Mouse (Mus musculus): Measurements from ENCODE around the gene Stum. TPM values are rescaled to one million over a fixed set of nuclear protein-coding genes. Genes with fewer than 3 reads are reported as not detected.
A peak's percentile ranks its signal among the peaks of the same experiment; 100 is the strongest.

Gene Stum
- polyA plus RNA-seq, 1 experiment from 2014 or later: 0.06 TPM

GRCm38 (mm10) chr1:180404706-180405105 is 78.6 kb downstream of the Stum start:
- H3K9me3 ChIP-seq (replicated peaks): no peaks in the 10 kb centered on the region
- H3K27ac ChIP-seq (replicated peaks): peak overlapping the region; percentile 69
- H3K9ac ChIP-seq: no peak overlapping the region
- H3K36me3 ChIP-seq (replicated peaks): no peaks in the 10 kb centered on the region
- H3K4me2 ChIP-seq: peak overlapping the region; percentile 39; the same call in 1 of the 2 replicates
- H3K27me3 ChIP-seq: peaks cover 7% of the 10 kb centered on the region; the same call in 1 of the 2 replicates
- WGBS (ENCODE audit: insufficient replicate concordance): 54% methylated on average over 3 of the region's 3 CpGs
- ATAC-seq (ENCODE audit: insufficient read depth): no peak
- no peak overlapping the region for H3K4me3 ChIP-seq (replicated peaks)
- H3K4me1 ChIP-seq (replicated peaks): peaks cover 46% of the 10 kb centered on the region

- peaks cover 41% of the 10 kb centered on the region for H3K4me1 ChIP-seq (replicated peaks)
- no peak overlapping the region for H3K9ac ChIP-seq
- no peaks in the 10 kb centered on the region for H3K9me3 ChIP-seq (replicated peaks)
- peak overlapping the region; percentile 69 for H3K27ac ChIP-seq (replicated peaks)
- peak; percentile 54 for ATAC-seq (ENCODE audit: insufficient read depth)
- H3K36me3 ChIP-seq (replicated peaks): no peaks in the 10 kb centered on the region
- peaks cover 7% of the 10 kb centered on the region; the same call in 1 of the 2 replicates for H3K27me3 ChIP-seq
- H3K4me2 ChIP-seq: peak overlapping the region; percentile 39
- WGBS (ENCODE audit: insufficient replicate concordance): 18% methylated on average over 32 of the region's 32 CpGs
- no peak overlapping the region for H3K4me3 ChIP-seq (replicated peaks)
Measured at GRCm38 (mm10) chr1:180403694-180404606, 79.4 kb downstream of the Stum start.

GRCm38 (mm10) chr1:180403357-180403693 is 80.0 kb downstream of the Stum start:
- no peaks in the 10 kb centered on the region for H3K36me3 ChIP-seq (replicated peaks)
- no peaks in the 10 kb centered on the region for H3K9me3 ChIP-seq (replicated peaks)
- H3K27me3 ChIP-seq: peaks cover 7% of the 10 kb centered on the region; the same call in 1 of the 2 replicates
- no peak overlapping the region for H3K4me3 ChIP-seq (replicated peaks)
- peak overlapping the region; percentile 39 for H3K4me2 ChIP-seq
- no peak overlapping the region for H3K9ac ChIP-seq
- peaks cover 37% of the 10 kb centered on the region for H3K4me1 ChIP-seq (replicated peaks)
- peak overlapping the region; percentile 69 for H3K27ac ChIP-seq (replicated peaks)
- ATAC-seq (ENCODE audit: insufficient read depth): no peak
- 47% methylated on average over 8 of the region's 8 CpGs for WGBS (ENCODE audit: insufficient replicate concordance)

GRCm38 (mm10) chr1:180402481-180403081 is 80.7 kb downstream of the Stum start:
- H3K36me3 ChIP-seq (replicated peaks): no peaks in the 10 kb centered on the region
- H3K4me2 ChIP-seq: no peak overlapping the region
- no peaks in the 10 kb centered on the region for H3K9me3 ChIP-seq (replicated peaks)
- H3K27ac ChIP-seq (replicated peaks): peak overlapping the region; percentile 69; the same call in 1 of the 2 replicates
- no peak overlapping the region for H3K9ac ChIP-seq
- no peak for ATAC-seq (ENCODE audit: insufficient read depth)
- 65% methylated on average over 11 of the region's 11 CpGs for WGBS (ENCODE audit: insufficient replicate concordance)
- H3K4me1 ChIP-seq (replicated peaks): peaks cover 37% of the 10 kb centered on the region
- peaks cover 7% of the 10 kb centered on the region; the same call in 1 of the 2 replicates for H3K27me3 ChIP-seq
- H3K4me3 ChIP-seq (replicated peaks): no peak overlapping the region

- no peak for ATAC-seq (ENCODE audit: insufficient read depth)
- no peaks in the 10 kb centered on the region for H3K9me3 ChIP-seq (replicated peaks)
- no peak overlapping the region for H3K9ac ChIP-seq
- no peaks in the 10 kb centered on the region for H3K36me3 ChIP-seq (replicated peaks)
- no peak overlapping the region for H3K4me2 ChIP-seq
- H3K27ac ChIP-seq (replicated peaks): 0 out of 2 replicates have a peak overlapping the region, but pooled peaks have one; percentile 11
- H3K27me3 ChIP-seq: peaks cover 7% of the 10 kb centered on the region; the same call in 1 of the 2 replicates
- 57% methylated on average over 6 of the region's 6 CpGs for WGBS (ENCODE audit: insufficient replicate concordance)
- H3K4me1 ChIP-seq (replicated peaks): peaks cover 29% of the 10 kb centered on the region
- no peak overlapping the region for H3K4me3 ChIP-seq (replicated peaks)
Measured at GRCm38 (mm10) chr1:180401725-180402124, 81.6 kb downstream of the Stum start.

- H3K4me1 ChIP-seq (replicated peaks): peaks cover 33% of the 10 kb centered on the region
- H3K9ac ChIP-seq: no peak overlapping the region
- no peak overlapping the region for H3K4me2 ChIP-seq
- no peak overlapping the region for H3K4me3 ChIP-seq (replicated peaks)
- H3K9me3 ChIP-seq (replicated peaks): no peaks in the 10 kb centered on the region
- H3K36me3 ChIP-seq (replicated peaks): no peaks in the 10 kb centered on the region
- no peak overlapping the region for H3K27ac ChIP-seq (replicated peaks)
- ATAC-seq (ENCODE audit: insufficient read depth): no peak
- peaks cover 7% of the 10 kb centered on the region; the same call in 1 of the 2 replicates for H3K27me3 ChIP-seq
- WGBS (ENCODE audit: insufficient replicate concordance): 41% methylated on average over 4 of the region's 4 CpGs
Measured at GRCm38 (mm10) chr1:180400691-180401455, 82.4 kb downstream of the Stum start.

- no peak for ATAC-seq (ENCODE audit: insufficient read depth)
- Histone ChIP-seq H3K27ac (replicated peaks) (no peak overlapping the region), H3K36me3 (replicated peaks) (no peaks in the 10 kb centered on the region), H3K4me3 (replicated peaks) (no peak overlapping the region), H3K4me1 (replicated peaks) (peaks cover 19% of the 10 kb centered on the region), H3K27me3 (no peaks in the 10 kb centered on the region), H3K9me3 (replicated peaks) (no peaks in the 10 kb centered on the region), H3K9ac (no peak overlapping the region), H3K4me2 (no peak overlapping the region)
- 48% methylated on average over 3 of the region's 3 CpGs for WGBS (ENCODE audit: insufficient replicate concordance)
Measured at GRCm38 (mm10) chr1:180398446-180398845, 84.9 kb downstream of the Stum start.

- Histone ChIP-seq H3K27ac (replicated peaks) (no peak overlapping the region), H3K4me2 (no peak overlapping the region), H3K36me3 (replicated peaks) (no peaks in the 10 kb centered on the region), H3K9ac (no peak overlapping the region), H3K4me3 (replicated peaks) (no peak overlapping the region), H3K27me3 (no peaks in the 10 kb centered on the region), H3K9me3 (replicated peaks) (no peaks in the 10 kb centered on the region), H3K4me1 (replicated peaks) (peaks cover 14% of the 10 kb centered on the region; the same call in 1 of the 2 replicates)
- 64% methylated on average over 5 of the region's 5 CpGs for WGBS (ENCODE audit: insufficient replicate concordance)
- ATAC-seq (ENCODE audit: insufficient read depth): no peak
Measured at GRCm38 (mm10) chr1:180397734-180398133, 85.6 kb downstream of the Stum start.

- WGBS (ENCODE audit: insufficient replicate concordance): 76% methylated on average over 12 of the region's 12 CpGs
- no peaks in the 10 kb centered on the region for H3K9me3 ChIP-seq (replicated peaks)
- H3K27me3 ChIP-seq: no peaks in the 10 kb centered on the region
- H3K4me2 ChIP-seq: no peak overlapping the region
- no peak overlapping the region for H3K4me3 ChIP-seq (replicated peaks)
- no peak overlapping the region for H3K27ac ChIP-seq (replicated peaks)
- ATAC-seq (ENCODE audit: insufficient read depth): no peak
- H3K4me1 ChIP-seq (replicated peaks): peaks cover 26% of the 10 kb centered on the region
- H3K36me3 ChIP-seq (replicated peaks): no peaks in the 10 kb centered on the region
- no peak overlapping the region for H3K9ac ChIP-seq
Measured at GRCm38 (mm10) chr1:180393873-180394272, 89.4 kb downstream of the Stum start.

GRCm38 (mm10) chr1:180393017-180393797 is 90.1 kb downstream of the Stum start:
- H3K27me3 ChIP-seq: no peaks in the 10 kb centered on the region
- H3K36me3 ChIP-seq (replicated peaks): no peaks in the 10 kb centered on the region
- H3K9me3 ChIP-seq (replicated peaks): no peaks in the 10 kb centered on the region
- no peak overlapping the region for H3K4me2 ChIP-seq
- peaks cover 33% of the 10 kb centered on the region for H3K4me1 ChIP-seq (replicated peaks)
- H3K27ac ChIP-seq (replicated peaks): 0 out of 2 replicates have a peak overlapping the region, but pooled peaks have one; percentile 4
- no peak overlapping the region for H3K9ac ChIP-seq
- no peak for ATAC-seq (ENCODE audit: insufficient read depth)
- no peak overlapping the region for H3K4me3 ChIP-seq (replicated peaks)
- 61% methylated on average over 9 of the region's 9 CpGs for WGBS (ENCODE audit: insufficient replicate concordance)
